Mouse (Mus musculus): ENCODE data around the gene Dot1l. TPM values are rescaled to one million over a fixed set of nuclear protein-coding genes. Genes with fewer than 3 reads are reported as not detected.
A peak's percentile ranks its signal among the peaks of the same experiment; 100 is the strongest.

The Dot1l gene
- polyA plus RNA-seq, 1 experiment from 2014 or later = 23.8 TPM

DNA sequence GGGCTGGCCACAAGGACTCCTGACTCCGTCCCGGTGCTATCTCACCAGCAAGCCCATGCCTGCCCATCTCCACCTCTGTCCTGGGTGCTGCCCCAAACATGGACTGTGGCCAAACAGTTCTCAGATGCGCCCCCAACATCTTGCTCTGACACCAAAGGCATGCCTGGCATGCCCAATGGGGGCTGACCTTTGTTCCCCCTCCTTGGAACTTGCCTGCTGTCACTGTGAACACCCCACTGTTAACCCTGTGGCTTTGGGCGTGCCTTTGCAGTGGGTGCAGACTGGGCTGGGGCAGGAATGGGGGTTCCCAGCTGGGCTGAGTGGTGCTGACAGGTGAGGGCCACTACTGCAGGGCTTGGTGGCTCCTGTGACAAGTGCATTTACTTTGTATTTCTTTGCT, 38.8 kb downstream of the Dot1l start:
- Histone ChIP-seq H3K27me3 (ENCODE audit: control insufficient read depth, insufficient read depth, low read length) (no peaks in the 10 kb centered on the region), H3K4me1 (replicated peaks; ENCODE audit: control insufficient read depth, insufficient read depth, low read length) (peaks cover 9% of the 10 kb centered on the region; the same call in 1 of the 2 replicates), H3K9me3 (ENCODE audit: control insufficient read depth, low read length) (no peaks in the 10 kb centered on the region), H3K4me3 (replicated peaks; ENCODE audit: low read length) (no peak overlapping the region), H3K4me2 (replicated peaks) (no peak overlapping the region), H3K27ac (no peak overlapping the region), H3K36me3 (replicated peaks; ENCODE audit: control insufficient read depth, insufficient read depth) (peaks cover 77% of the 10 kb centered on the region), H3K9ac (no peak overlapping the region)
- 83% methylated on average over 4 of the region's 4 CpGs for whole genome bisulfite sequencing
- DNase-seq (ENCODE audit: low spot score) (no peak), ATAC-seq (ENCODE audit: low FRiP score) (no peak)

DNA sequence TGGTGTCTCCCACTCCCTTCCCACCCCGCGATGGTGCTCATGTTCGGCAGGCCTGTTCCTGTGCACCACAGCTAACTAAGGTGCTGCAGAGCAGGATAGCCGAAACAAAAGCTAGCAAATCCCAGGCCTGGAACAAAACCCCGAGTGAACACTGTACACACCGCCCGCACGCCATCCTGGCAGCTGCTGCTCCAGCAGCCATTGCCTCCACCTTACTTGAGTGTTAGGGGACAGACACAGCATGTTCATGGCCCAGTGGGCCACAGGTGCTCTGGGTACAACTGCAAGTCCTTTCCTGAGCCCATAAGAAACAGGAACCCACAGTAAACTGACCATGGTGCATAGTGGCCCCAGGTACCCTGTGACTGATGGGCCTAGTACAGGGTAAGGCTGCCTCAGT, 39.7 kb downstream of the Dot1l start:
- H3K36me3 ChIP-seq (replicated peaks; ENCODE audit: control insufficient read depth, insufficient read depth) = peaks cover 68% of the 10 kb centered on the region
- H3K27ac ChIP-seq = no peak overlapping the region
- no peak overlapping the region for H3K4me3 ChIP-seq (replicated peaks; ENCODE audit: low read length)
- DNase-seq (ENCODE audit: low spot score) (no peak), ATAC-seq (ENCODE audit: low FRiP score) (no peak)
- H3K9me3 ChIP-seq (ENCODE audit: control insufficient read depth, low read length) = no peaks in the 10 kb centered on the region
- no peak overlapping the region for H3K9ac ChIP-seq
- H3K4me1 ChIP-seq (replicated peaks; ENCODE audit: control insufficient read depth, insufficient read depth, low read length) = peaks cover 16% of the 10 kb centered on the region
- H3K4me2 ChIP-seq (replicated peaks) = no peak overlapping the region
- no peaks in the 10 kb centered on the region for H3K27me3 ChIP-seq (ENCODE audit: control insufficient read depth, insufficient read depth, low read length)
- WGBS = 93% methylated on average over 8 of the region's 8 CpGs

DNA sequence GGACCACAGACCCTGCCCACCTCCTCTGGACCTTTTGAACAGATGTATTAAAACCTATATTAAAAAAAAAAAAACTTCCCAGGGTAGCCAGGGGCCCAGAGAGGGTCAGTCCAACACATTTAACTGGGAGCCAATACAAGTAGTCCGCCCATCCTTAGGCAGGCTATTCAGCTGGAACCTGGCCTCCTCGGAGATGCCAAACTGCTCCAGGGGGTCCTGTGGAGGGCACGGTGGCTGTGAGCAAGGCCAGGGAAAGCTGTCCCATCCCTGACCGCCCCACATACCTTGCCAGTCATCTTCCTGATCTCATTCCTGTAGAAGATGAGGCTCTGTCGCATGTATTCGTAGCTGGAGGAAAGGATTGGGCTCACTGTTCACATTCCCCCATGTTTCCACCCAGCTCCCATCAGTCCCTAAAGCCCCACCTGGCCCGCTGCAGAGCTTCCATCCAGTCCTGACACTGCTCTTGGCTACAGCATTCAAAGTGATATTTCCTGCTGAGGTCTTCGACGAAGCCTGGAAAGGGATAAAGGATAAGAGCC, 41.4 kb downstream of the Dot1l start:
- Histone ChIP-seq H3K4me3 (replicated peaks; ENCODE audit: low read length) (no peak overlapping the region), H3K4me2 (replicated peaks) (peak overlapping the region; percentile 98; the same call in 1 of the 2 replicates), H3K36me3 (replicated peaks; ENCODE audit: control insufficient read depth, insufficient read depth) (peaks cover 63% of the 10 kb centered on the region), H3K27ac (no peak overlapping the region), H3K27me3 (ENCODE audit: control insufficient read depth, insufficient read depth, low read length) (no peaks in the 10 kb centered on the region), H3K9ac (no peak overlapping the region), H3K9me3 (ENCODE audit: control insufficient read depth, low read length) (no peaks in the 10 kb centered on the region), H3K4me1 (replicated peaks; ENCODE audit: control insufficient read depth, insufficient read depth, low read length) (peaks cover 20% of the 10 kb centered on the region)
- 89% methylated on average over 9 of the region's 9 CpGs for WGBS
- ATAC-seq (ENCODE audit: low FRiP score) (no peak), DNase-seq (ENCODE audit: low spot score) (no peak)

DNA sequence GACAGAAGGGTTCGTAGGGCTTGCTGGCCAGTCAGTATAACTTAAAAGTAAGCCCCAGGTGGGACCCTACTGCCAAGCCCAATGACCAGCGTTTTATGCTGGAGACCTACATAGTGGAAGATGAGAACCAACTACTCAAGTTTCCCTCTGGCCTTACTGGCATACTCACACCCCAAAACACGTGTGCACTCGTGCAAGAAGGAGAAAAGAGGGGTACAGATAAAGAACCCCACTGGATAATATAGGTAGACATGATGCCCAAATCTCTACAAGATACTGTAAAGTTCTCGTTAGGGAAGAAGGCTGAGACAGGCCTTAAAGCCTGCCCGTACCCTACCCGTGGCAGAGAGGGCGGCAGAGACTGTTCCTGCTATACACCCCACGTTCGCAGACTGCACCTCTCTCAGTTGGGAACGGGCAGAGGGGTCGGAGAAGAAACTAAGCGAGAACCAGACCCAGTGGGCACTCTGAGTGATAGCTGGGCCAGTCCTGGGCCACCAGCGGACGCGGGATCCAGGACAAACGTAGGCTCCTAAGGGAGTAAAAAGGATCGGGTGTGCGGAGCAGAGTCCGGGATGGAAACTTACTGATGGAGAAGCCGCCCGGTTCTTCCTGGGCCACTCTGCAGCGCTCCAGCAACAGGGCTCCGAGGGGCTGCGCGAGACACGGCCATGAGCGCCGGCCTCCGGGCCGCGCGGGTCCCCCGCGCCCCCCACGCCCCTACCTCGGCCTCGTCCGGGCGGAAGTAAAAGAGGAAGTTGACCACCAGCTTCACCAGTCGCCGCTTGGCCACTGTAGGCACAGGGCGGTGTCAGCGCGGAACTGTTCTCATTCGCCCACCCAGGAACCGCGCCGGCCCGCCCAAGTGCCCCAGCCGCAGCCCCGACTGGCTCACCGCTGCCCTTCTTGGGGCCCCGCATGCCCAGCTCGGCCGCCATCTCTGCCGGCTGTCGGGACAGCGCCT, 42.5 kb downstream of the Dot1l start:
- peak overlapping the region; percentile 98 for H3K4me2 ChIP-seq (replicated peaks)
- H3K36me3 ChIP-seq (replicated peaks; ENCODE audit: control insufficient read depth, insufficient read depth) = peaks cover 63% of the 10 kb centered on the region
- DNase-seq (ENCODE audit: low spot score) = no peak
- H3K27me3 ChIP-seq (ENCODE audit: control insufficient read depth, insufficient read depth, low read length) = no peaks in the 10 kb centered on the region
- WGBS = 5% methylated on average over 55 of the region's 59 CpGs
- no peaks in the 10 kb centered on the region for H3K9me3 ChIP-seq (ENCODE audit: control insufficient read depth, low read length)
- peak overlapping the region; percentile 98 for H3K27ac ChIP-seq
- peak overlapping the region; percentile 97 for H3K9ac ChIP-seq
- ATAC-seq (ENCODE audit: low FRiP score) = peak; percentile 71
- H3K4me1 ChIP-seq (replicated peaks; ENCODE audit: control insufficient read depth, insufficient read depth, low read length) = peaks cover 20% of the 10 kb centered on the region
- H3K4me3 ChIP-seq (replicated peaks; ENCODE audit: low read length) = peak overlapping the region; percentile 96

DNA sequence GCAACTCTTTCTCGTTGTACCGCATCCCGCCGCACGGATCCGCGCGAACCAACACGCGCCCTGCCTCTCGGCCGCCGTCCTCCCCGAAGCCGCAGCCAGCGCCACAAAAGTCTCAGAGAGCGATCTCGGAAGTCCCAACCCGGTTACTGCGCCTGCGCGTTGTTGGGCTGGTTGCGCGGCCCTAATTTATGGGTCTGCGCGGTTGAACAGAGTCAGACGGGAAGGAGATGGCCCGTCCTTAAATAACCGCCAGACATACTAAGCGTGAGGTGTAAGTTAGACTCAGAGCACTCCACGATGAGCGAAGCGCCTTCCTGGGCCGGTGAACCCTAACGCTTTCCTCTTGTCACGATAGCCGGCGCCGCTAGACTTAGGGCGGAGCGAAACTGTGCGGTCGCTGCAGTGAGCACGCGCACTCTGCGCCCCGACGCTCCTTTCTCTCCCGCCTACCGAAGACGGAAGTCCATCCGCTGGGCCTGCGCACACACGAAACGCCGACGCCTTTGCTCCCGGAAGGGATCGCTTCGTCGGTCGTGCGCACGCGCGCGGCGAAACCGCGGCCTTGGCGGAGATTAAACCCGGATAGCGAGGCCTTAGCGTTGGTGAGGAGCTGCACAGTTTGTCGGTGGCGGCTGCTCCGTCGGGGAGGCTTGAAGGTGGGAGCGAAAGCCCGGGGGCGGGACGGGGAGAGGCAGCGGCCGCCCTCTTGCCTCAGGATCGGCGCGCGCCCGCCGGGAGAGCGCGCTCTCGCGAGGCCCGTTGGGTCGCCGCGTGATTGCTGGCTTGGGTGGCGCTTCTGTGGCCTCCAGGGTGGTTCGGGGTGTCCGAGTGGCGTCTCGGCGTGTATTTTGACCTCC, 43.4 kb downstream of the Dot1l start, which contains the start of the genes Sf3a2 and Plekhj1:
Gene Sf3a2 (plus strand): TSS at position 49 of the 857 bp plus-strand sequence.
Gene Plekhj1 (minus strand): TSS at position 477 of the 857 bp plus-strand sequence.
- Histone ChIP-seq H3K36me3 (replicated peaks; ENCODE audit: control insufficient read depth, insufficient read depth) (peaks cover 63% of the 10 kb centered on the region), H3K27ac (peak within 1 kb of the TSS; percentile 98), H3K4me2 (replicated peaks) (peak within 1 kb of the TSS; percentile 98), H3K4me1 (replicated peaks; ENCODE audit: control insufficient read depth, insufficient read depth, low read length) (peaks cover 20% of the 10 kb centered on the region), H3K9ac (peak within 1 kb of the TSS; percentile 97), H3K9me3 (ENCODE audit: control insufficient read depth, low read length) (no peaks in the 10 kb centered on the region), H3K4me3 (replicated peaks; ENCODE audit: low read length) (peak within 1 kb of the TSS; percentile 96), H3K27me3 (ENCODE audit: control insufficient read depth, insufficient read depth, low read length) (no peaks in the 10 kb centered on the region)
- ATAC-seq (ENCODE audit: low FRiP score) (peak; percentile 93), DNase-seq (ENCODE audit: low spot score) (peak; percentile 96)
- WGBS = under 1% methylated on average over 101 of the region's 104 CpGs

DNA sequence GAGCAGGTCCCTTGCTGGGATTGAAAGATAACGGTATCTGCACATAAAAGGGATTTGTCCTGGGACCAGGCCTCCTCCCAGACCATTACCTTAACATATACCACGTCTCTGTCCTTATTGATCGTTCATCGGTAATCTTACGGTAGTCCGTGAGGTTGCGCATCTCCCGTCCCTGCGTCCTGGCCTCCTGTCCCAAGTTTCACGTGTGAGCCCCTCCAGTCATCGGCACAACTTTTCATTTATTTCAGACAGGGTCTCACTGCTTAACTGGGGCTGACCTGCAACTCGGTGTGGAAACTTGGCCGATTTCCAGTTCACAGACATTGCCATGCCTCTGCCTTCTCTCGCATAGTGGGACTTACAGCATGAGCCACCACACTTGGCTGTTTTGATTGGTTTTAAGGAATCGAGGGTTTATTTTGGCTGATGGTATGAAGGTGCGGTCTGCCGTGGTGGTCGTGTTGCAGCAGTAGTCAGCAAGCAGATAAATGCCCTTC, 44.1 kb downstream of the Dot1l start:
- DNase-seq (ENCODE audit: low spot score) (no peak), ATAC-seq (ENCODE audit: low FRiP score) (no peak)
- WGBS = 4% methylated on average over 18 of the region's 18 CpGs
- H3K9me3 ChIP-seq (ENCODE audit: control insufficient read depth, low read length) = no peaks in the 10 kb centered on the region
- H3K4me2 ChIP-seq (replicated peaks) = peak overlapping the region; percentile 98
- H3K9ac ChIP-seq = peak overlapping the region; percentile 97
- H3K27me3 ChIP-seq (ENCODE audit: control insufficient read depth, insufficient read depth, low read length) = no peaks in the 10 kb centered on the region
- H3K4me3 ChIP-seq (replicated peaks; ENCODE audit: low read length) = peak overlapping the region; percentile 96
- peaks cover 20% of the 10 kb centered on the region for H3K4me1 ChIP-seq (replicated peaks; ENCODE audit: control insufficient read depth, insufficient read depth, low read length)
- peaks cover 63% of the 10 kb centered on the region for H3K36me3 ChIP-seq (replicated peaks; ENCODE audit: control insufficient read depth, insufficient read depth)
- H3K27ac ChIP-seq = peak overlapping the region; percentile 98

DNA sequence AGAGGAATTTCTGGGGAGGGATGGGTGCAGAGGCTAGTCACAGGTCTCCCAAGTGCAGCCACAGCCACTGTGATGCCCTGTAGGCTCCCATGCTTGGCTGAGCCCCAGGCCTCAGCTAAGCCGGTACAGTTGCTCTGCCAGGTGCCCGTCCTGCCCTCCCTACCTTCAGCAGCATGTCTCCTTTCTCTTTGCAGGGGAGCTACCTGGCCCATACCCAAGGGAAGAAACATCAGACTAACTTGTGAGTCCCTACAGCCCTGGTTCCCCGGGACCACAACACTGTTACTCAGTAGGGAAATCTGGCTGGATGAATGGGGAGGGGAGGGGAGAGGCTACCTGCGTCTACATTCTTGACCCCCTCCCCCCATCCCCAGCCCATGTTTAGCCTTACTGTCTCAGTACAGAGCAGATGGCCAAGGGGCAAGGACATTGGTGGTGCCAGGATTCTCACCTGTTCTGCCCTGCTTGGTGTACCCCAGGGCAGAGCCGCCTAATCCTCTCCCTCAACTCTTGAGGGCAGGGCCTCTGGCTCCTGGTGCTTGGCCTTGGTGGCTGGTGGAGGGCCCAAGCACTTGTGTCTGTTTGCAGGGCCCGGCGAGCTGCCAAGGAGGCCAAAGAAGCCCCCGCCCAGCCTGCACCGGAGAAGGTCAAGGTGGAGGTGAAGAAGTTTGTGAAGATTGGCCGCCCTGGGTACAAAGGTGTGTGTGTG, 47.4 kb downstream of the Dot1l start:
- no peak overlapping the region for H3K4me2 ChIP-seq (replicated peaks)
- no peak for ATAC-seq (ENCODE audit: low FRiP score)
- WGBS = 95% methylated on average over 10 of the region's 10 CpGs
- no peak overlapping the region for H3K27ac ChIP-seq
- H3K9me3 ChIP-seq (ENCODE audit: control insufficient read depth, low read length) = no peaks in the 10 kb centered on the region
- no peaks in the 10 kb centered on the region for H3K27me3 ChIP-seq (ENCODE audit: control insufficient read depth, insufficient read depth, low read length)
- peaks cover 52% of the 10 kb centered on the region for H3K36me3 ChIP-seq (replicated peaks; ENCODE audit: control insufficient read depth, insufficient read depth)
- no peak overlapping the region for H3K4me3 ChIP-seq (replicated peaks; ENCODE audit: low read length)
- peaks cover 20% of the 10 kb centered on the region for H3K4me1 ChIP-seq (replicated peaks; ENCODE audit: control insufficient read depth, insufficient read depth, low read length)
- H3K9ac ChIP-seq = no peak overlapping the region
- DNase-seq (ENCODE audit: low spot score) = no peak

DNA sequence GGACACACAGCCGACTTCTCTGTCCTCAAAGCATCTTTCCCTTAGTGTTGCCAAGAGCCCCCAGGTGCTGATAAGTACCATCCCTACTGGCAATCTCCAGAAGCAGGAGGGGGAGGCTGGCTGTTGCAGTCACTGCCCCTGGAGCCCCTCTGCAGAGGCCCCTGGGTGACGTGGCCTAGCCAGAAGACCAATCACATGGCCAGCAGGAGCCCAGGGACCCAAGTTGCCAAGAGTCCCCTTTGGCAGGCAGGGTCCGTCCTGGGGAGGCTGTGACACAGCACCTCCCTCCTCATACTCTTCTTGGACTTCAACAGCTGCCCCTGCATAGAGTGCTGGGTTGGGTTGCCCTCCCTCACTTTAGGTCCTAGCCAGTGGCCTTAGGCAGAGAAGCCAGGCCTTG, 48.0 kb downstream of the Dot1l start:
- H3K4me1 ChIP-seq (replicated peaks; ENCODE audit: control insufficient read depth, insufficient read depth, low read length) = peaks cover 24% of the 10 kb centered on the region
- H3K9ac ChIP-seq = no peak overlapping the region
- H3K27ac ChIP-seq = no peak overlapping the region
- H3K9me3 ChIP-seq (ENCODE audit: control insufficient read depth, low read length) = no peaks in the 10 kb centered on the region
- no peak overlapping the region for H3K4me2 ChIP-seq (replicated peaks)
- peaks cover 52% of the 10 kb centered on the region for H3K36me3 ChIP-seq (replicated peaks; ENCODE audit: control insufficient read depth, insufficient read depth)
- ATAC-seq (ENCODE audit: low FRiP score) = no peak
- DNase-seq (ENCODE audit: low spot score) = no peak
- no peak overlapping the region for H3K4me3 ChIP-seq (replicated peaks; ENCODE audit: low read length)
- no peaks in the 10 kb centered on the region for H3K27me3 ChIP-seq (ENCODE audit: control insufficient read depth, insufficient read depth, low read length)
- WGBS = 89% methylated on average over 3 of the region's 3 CpGs
